Mouse (Mus musculus) left cerebral cortex, postnatal 14 days (tissue): ENCODE data around the gene Trim46. TPM values are rescaled to one million over a fixed set of nuclear protein-coding genes. Genes with fewer than 3 reads are reported as not detected.

Source experiments
- DNase-seq, 2 experiments: peaks; one replicate each; pipeline ENCODE4 v3.0.0; 2021 to 2022; ENCODE audit warnings: low spot score in 2 of 2, mixed read lengths in 1 of 2
- intact Hi-C: fragments of 180-260 bp; cut with DNase I; formaldehyde crosslinking; loops from one replicate; pipeline ENCODE4 v1.15.1; 2025
- long read RNA-seq, 2 experiments: library from polyadenylated mRNA; stranded (forward); transcript quantifications; one replicate each; pipeline ENCODE4 v2.0.0; 2021
- total RNA-seq, 2 experiments: library from RNA; stranded (reverse); gene quantifications; 2 replicates each; pipeline ENCODE4 v1.2.3; 2021

The Trim46 gene
- total RNA-seq: 100 to 1,000 TPM; 102 to 105 TPM
- long read RNA-seq, experiment 1, transcript Trim46-201 (10 exons, 3,122 nt): major isoform, 16 of 84 reads
- long read RNA-seq, experiment 1, partial matches to known transcripts: 24 of 84 reads
- long read RNA-seq, experiment 1, other reads (novel, unspliced or antisense): 37 of 84 reads
- long read RNA-seq, experiment 2, transcript Trim46-201 (10 exons, 3,122 nt): major isoform, 10 of 66 reads
- long read RNA-seq, experiment 2, partial matches to known transcripts: 19 of 66 reads
- long read RNA-seq, experiment 2, other reads (novel, unspliced or antisense): 33 of 66 reads

DNA sequence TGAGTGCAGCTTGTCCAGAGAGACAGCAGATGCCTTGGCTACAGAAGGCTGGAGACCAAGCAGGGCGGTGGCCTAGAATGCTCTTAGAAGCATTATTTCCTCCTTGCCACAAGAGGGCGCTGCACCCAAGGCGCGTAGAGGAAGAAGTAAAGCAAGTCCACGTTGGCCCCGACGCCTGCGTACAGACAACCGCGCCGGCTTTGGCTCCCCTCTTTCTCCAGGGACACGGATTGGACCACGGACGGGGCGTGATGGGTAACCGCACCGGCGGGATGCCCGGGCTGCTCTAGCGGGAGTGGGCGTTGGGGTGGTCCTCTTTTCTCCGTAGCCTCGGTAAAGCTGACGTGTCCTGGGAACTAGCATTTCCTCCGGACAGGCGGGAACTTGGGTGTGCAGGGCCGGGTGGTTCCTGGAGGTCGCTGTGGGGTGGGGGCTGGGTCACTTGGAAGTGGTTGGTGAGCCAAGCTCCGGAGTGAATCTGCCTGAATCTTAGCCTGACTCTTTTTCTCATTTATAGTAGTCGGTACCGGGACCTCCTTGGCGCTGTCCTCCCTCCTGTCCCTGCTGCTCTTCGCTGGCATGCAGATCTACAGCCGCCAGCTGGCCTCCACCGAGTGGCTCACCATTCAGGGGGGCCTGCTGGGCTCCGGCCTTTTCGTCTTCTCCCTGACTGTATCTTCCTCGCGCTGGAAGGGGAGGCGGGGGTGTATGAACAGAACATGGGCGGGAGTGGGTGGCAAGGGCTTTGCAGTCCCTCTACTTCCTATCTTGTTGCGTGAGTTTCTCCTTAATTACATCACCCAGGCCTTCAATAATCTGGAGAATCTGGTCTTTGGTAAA is at the start of gene Trim46:
Gene Trim46, minus strand, starts transcription at position 49 of the 840 bp plus-strand sequence.
- peak; percentile 91 to 94 for DNase-seq
- intact Hi-C loops: no loop called here

DNA sequence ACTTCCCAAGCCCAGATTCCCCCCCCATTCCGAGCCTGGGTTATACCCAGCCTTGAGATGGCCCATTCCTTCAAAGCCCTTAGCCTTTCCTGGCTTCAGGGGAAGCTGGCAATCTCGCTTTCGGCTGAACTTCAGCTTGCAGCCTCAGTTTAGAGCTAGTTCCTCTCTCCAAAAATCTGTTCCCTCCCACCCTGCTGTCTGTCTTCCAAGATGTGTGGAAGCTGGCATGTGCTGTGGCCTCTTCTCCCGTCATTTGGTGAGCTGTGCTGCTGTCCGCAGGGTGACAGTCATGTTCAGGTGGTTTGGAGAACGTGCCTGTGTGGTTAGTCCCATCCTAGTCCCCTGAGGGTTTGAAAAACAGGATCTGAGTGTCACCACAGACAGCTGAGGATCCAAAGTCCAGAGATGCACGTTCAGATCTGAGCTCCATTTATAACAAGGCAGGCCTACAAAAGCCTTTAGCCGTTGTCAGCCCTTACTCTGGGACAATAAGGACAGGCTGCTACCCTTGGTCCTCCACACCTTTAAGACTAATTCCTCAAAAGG is 49.6 kb upstream of the Trim46 start:
- DNase-seq: no peak
- intact Hi-C loops: no loop called here

DNA sequence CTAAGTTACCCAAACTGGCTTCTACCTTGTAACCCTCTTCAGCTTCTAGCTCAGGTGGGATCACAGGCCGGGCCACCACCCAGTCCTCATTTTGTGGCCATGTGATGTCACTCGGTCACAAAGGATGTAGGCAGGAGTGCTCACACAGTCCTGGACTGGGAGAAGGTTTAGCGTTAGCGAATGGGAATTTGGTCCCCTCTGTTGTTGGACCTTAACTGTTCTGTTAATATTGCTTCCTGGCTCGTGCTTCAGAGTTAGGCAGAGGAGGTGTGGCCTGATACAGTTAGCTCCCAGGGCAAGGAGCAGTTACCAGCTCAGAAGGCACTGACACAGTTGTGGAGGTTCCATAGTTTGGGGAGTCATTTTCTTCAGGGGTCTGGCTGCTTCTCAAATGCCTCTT is 48.1 kb upstream of the Trim46 start:
- no peak for DNase-seq
- intact Hi-C loops: no loop called here

DNA sequence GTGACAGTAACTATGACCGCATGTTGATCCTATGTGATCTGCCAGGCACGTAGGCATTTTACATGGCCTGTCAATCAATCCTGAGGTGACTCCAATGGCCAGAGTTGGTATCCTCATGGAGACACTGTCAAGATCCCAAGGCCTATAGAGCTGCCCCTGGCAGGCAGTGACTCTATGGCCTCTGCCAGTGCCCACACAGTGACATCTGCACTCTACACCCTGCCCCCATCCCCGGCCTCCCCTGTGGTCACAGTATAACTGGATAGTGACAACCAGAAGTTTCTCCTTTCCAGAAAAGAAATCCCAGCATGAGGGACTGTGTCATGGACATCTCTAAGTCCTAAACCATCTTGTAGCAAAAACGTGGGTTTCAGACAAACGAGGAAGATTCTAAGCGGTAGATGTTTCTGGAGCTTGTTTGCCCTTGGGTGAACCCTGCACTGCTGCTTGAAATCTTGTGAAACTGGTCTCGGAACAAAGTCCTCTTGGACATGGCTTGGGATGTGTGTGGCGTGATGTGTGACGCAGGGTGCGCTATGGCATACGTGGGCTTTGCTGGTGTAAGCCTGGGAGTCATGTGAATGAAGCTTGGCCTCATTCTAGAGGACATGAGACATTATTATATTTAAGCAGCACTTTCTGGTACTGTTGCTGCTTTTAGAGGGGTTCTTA is 47.3 kb upstream of the Trim46 start:
- no peak for DNase-seq
- intact Hi-C loops: no loop called here

DNA sequence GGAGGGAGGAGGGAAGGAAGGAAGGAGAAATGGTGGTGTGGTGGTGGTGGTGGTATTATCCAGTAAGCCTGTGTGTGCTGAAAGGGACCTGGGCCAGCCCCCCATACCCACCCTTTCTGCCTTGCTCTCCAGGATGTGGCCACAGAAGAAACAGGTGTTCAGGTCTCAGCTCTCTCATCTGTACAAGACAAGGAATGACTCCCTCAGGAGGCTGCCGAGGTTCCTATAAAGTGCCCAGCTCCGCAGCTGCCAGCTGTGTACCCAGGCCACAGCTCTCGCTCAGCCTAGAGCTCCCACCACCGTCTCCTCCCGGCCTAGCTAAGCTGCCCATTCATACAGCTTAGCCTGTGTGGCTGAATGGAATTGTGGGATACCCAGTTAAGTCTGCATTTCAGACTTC is 46.2 kb upstream of the Trim46 start:
- no peak for DNase-seq

DNA sequence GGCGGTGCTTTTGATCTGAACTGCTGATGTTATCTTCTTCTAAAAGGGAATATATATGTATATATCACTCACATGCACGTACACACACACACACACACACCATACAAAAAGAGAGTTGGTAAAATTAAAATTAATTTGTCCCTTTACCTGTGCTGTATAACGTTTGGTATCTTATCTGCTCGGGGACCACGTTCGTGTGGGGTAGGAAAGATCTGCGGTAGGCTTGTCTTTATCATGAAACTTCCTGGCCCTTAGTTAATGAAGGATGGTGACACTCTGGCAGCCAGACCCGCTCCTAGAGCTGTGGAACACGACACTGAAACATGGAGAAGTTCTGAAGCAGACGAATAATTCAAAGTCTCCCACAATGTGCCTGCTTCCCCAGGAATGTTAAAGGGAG is 45.8 kb upstream of the Trim46 start:
- intact Hi-C loops: no loop called here

More for the DNA sequence above, 46.2 kb upstream of the Trim46 start:
- intact Hi-C loops: no loop called here

DNA sequence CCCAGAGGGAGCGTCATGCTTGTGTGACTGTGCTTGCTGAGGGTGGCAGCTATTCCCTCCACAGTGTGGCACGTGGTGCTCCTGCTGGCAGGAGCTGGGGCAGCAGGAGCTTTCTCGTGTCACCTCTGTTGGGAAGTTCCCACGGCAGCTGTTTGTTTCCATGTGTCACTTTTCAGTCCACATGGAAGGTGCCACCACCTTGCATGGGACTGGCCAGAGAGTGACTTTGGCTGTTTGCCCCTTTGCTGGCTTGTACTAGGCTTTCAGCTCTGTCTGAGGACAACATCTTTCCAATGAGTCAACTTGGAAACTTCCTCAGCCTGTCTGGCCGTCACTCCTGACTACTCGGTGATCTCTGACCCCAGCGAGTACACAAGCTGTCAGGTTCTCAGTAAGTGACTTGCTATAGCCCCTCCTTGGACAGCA is 42.4 kb upstream of the Trim46 start:
- intact Hi-C loops: no loop called here
- no peak for DNase-seq

More for the DNA sequence above, 45.8 kb upstream of the Trim46 start:
- DNase-seq: no peak

DNA sequence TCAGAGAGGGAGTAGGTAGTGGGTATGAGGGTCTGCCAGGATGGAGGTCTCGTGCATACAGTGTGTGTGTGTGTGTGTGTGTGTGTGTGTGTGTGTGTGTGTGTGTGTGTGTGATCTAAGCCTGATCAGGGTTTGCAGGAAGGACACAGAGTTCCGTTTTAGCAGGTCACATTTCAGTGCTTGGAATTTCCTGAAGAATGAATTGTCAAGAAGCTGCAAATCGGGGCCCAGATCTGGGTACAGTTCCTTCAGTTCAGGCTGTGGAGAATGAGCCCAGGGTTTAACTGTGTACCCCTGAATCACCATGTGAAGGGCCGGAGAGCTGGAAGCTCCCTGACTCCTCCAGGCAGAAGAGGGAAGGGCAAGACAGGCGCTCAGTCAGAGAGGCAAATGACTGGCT is 41.2 kb upstream of the Trim46 start:
- DNase-seq: no peak

DNA sequence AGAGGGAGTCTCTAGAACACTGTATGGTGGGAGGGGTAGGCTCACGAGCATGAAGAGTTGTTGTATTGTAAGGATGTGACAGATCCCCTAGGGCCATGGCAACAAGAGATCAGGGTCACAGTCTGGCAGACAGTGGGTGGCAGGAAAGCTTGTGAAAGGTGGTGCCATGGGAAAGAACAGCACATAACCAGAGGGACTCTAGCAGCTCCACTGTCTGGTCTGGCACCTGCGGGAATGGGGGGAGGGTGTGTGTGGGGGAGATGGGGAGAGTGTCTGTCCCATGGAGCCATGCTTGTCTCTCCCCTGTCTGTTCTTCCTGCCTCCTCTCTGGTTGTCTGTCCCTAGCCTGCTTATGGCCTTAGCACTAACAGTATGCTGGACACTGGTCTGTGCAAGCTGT is 39.4 kb upstream of the Trim46 start:
- no peak for DNase-seq
- intact Hi-C loops: no loop called here

More for the DNA sequence above, 41.2 kb upstream of the Trim46 start:
- intact Hi-C loops: no loop called here

DNA sequence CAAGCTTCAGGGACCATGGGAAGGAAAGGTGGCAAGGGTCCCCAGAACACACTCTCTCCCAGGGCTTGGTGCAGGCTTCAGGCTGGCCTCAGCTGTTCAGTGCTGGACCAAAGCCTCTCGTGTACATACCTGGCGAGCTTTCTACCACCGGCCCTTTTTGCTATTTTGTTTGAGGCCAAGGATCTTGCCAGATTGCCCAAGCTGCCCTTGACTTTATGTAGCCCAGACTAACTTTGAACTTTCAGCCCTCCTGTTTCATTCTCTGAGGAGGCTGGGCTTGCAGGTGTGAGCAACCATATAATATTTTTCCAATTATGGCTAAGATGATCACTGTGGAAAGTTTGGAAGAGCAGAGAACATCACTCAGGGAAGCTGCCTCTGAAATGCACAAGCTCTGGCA is 38.2 kb upstream of the Trim46 start:
- no peak for DNase-seq
- intact Hi-C loops: no loop called here

DNA sequence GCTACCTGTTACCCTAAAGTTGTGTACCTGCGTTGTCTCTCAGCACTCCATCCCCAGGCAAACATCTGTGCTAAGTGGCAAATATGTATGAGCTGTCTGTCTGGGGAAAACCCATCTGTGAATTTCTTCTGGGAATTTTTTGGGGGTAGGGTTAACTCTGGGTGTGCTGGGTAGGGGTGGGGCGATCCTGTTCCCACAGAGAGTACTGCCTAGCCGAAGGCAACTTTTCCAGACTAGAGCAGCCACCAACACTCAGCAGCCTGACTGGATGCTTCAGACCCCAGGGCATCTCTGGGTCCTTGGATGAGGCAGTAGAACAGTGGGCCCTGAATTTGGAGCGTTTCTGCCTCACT is 36.2 kb upstream of the Trim46 start:
- intact Hi-C loops: loop anchor here (1.0 kb wide), 1 partner anchor 32 kb away; no protein-coding TSS in a partner anchor
- DNase-seq: no peak

DNA sequence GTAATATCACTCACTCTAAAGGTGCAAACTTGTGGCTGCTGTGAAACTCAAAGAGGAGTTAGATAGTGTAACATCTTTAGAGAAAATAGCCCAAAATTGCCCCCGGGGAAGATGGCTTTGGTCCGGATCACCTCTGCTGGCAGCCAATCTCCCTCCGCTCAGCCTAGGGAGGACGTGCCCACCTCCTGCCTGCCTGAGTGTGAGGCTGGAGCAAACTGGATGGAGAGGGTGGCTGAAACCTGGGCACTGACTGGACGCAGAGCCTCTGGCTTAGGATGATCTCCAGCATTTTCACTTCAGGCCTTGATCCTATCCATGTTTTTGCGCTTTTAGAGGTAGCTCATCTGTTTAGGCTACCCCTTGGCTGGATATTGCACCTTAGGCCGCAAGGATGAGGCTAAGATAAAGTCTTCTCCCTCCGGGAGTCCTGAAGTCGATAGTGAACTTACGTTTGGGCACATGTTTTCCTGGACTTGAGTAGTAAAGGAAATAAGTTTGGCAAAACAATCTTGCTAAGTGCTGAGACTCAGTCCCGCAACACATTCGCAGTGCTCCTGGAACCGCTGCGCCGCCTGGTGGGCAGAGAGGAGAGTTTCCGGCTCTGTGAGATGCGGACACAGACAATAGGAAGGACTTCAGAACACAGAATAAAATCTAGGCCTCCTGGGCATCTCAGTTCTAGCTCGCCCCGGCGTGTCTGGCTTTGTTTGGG is 35.6 kb upstream of the Trim46 start:
- intact Hi-C loops: loop anchor here (1.0 kb wide), 1 partner anchor 31 kb away; no protein-coding TSS in a partner anchor
- DNase-seq: peak; percentile 83 to 85

DNA sequence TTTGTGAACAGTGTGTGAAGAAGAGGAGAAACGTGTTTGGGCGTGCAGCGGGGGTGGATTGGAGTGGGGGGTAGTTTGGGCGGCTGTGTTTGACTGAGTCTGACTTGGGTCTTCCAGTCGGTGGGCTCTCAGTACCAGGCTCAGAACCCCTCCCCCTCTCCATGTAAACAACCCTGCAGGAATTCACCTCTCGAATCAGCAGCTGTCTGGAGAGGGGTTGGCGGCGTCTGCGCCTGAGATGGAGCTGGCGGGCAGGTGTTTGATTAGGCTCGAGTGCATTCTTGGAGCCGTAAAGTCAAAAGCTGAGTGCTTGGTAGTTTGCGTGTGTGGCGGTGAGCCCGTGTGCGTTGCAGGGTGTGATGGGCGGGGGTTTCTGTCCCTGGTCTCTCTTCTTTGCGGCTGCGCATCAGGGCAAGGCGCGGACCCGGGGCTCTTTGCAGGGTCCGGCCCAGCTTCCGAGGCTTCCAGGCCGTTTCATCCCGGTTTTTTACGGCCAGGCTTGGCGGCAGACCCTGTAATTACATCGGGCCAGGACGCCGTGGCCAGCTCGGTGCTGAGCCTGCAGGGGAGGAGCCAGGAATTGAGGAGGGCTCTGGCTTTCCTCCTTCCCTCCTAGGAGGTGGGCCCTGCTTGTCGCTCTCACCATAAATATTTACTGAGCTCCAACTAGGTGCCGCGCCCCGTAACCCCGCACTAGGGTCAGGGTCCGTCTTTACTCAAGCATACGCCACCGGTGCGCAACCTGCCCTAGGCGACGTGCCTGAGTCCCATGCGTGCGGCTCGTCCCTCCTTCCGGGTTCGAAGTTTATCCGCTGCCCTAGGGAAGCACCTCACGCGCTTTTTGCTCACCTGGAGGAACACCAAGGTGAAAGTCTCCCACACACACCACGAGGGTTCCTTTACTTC is 34.8 kb upstream of the Trim46 start, which contains the start of gene Efna1:
Gene Efna1, minus strand, starts transcription at position 537 of the 906 bp plus-strand sequence.
- DNase-seq: peak in 1 of 2 experiments; percentile 42
- intact Hi-C loops: no loop called here

DNA sequence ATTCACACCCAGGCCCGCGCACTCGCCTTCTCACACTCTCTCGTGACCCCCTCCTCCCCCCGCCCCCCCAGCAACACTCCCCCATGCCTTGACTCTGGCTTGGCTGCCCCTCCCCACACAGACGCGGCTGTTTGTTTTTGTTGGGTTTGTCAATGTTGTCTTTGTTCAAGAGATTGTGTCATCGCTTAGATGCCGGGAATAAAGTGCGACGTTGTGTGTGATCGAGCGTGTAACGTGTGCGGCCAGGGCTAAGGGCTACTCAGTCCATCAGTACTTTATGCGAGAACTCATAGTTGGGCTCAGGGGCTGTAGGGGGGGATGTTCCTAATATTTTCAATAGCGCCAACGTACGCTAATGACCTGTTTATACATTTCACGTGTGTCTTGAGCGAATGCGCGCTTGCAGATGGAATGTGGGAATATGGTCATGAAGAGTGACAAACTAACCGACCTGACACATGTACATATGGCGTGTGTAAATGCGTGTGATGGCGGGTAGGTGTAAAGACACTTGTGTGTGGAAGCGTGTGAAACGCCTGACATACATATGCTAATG is 34.0 kb upstream of the Trim46 start:
- peak in 1 of 2 experiments; percentile 65 for DNase-seq
- intact Hi-C loops: no loop called here

DNA sequence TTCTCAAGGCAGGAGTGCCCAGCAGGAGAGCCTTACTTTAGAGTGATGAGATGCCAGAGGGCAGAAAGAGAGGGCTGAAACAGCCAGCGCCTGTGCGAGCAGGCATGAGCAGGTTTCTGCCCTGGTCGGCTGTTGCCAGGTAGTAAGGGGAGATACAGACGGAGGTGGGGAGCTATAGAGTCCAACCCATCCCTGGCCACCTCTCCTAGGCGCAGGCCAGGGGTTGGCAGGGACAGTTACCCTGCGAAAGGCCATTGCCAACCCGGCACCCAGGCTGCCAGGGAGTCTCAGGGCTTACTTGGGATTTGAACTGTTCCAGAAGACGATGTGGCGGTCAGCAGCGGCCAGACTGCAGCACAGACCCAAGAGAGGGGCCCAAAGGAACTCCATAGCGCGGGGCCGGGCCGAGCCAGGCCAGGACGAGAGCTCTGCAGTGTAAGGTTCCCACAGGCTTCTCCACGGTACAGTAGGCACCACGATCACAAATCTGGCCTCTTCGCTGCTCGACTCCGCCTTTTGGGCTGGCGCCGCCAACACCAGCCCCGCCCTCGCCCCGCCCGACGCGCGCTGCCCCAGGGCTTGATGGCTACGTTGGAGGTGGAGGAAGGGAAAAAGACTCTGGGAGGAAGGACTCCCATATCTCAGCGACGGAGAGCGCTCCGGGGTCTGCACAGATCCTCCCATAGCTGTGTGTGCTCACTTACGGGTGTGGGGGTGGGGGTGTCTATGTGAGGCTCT is 33.2 kb upstream of the Trim46 start:
- DNase-seq: peak; percentile 70 to 77

DNA sequence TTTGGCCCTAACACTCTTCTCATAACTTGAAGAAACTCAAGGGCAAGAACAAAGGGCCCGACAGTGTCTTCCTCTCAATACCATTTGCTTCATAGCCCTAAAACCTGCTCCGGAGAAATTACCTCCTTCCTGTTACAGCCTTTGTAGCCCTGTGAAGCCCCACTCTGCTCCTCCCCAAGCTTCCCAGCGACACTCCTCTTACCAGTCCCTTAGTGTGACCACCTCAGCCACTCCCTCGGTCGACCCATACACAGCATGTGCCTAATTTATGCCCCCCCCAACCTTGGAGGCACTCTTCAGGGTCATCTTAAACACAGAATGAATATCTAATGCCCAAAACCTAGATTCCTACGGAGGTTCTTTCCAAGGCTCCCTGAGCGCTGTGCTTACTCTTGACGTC is 32.5 kb upstream of the Trim46 start:
- intact Hi-C loops: no loop called here
- no peak for DNase-seq

More for the DNA sequence above, 33.2 kb upstream of the Trim46 start:
- intact Hi-C loops: no loop called here

DNA sequence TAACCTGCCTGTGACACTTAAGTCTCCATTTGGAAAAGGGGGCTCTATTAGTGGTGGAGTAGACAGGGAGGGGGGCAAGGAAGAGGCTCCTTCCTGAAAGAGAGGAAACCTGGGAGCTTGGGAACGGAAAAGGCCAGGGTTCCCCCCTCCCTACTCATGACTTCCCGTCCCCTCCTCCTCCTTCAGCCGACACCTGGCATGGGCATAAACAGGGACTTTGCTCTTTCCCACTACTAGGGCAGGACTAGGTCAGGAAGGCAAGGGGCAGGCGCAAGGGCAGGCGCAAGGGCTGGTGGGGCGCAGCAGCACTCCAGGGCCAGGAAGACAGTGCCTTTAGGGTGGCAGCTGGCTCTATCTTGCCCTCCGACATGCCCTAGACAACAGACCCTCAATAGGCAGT is 32.0 kb upstream of the Trim46 start:
- no peak for DNase-seq
- intact Hi-C loops: no loop called here
